Comparison of ENCODE assay signal across 8 mouse cellular contexts in the genomic region with DNA sequence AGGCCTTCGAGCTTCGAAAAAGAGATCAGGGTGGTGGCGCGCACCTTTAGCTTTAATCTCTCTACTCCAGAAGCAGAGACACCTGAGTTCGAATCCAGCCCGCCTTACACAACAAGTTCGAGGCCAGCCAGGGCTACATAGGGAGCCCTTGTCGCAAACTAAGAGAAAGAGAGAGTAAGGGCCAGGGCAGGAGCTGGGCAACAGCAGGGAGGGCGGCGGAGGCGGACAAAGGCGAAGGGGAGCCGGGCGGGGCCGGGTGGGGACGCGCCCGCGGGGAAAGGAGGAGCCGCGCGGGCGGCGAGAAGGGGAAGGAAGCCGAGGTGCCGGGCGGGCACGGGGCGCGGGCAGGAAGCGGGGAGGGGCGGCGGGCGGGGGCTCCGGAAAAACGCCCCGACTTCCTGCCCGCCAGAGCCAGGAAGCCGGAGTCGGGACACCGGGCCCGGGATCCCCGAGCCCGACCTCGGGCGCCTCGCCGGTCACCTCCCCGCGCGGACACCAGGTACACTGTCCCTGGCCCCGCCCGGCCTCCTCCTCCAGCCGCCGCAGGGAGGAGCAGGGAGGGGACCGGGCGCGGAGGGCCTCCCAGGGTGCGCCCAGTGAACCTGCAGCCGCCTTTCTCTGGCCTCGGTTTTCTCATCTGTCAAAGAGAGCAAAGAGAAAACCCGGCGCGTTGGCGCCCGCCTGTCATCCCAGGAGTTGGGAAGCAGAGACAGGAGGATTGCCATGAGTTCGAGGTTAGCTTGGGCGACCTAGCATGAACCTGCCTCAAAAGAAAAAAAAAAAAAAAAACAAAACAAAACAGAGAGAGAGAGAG. TPM values are rescaled to one million over a fixed set of nuclear protein-coding genes. Genes with fewer than 3 reads are reported as not detected.
DNase-seq lines count a peak whose midpoint lies in the region; ATAC-seq and TF ChIP-seq lines count a peak whose summit lies in the region.

A gene (plus strand): TSS at position 283 of the 814 bp plus-strand sequence.

- peak in 1 of 2 experiments; percentile 55; a peak in 3 of 4 replicates for TF ChIP-seq POLR2A in MEL (IDR thresholded peaks at IDR 0.05; ENCODE audit: control insufficient read depth in 1 of 2, insufficient read depth in 1 of 2, low read depth in 1 of 2, low read length in 2 of 2, poor library complexity in 1 of 2)

- peaks cover 28% of the 10 kb centered on the region for H3K79me2 ChIP-seq in MEL (ENCODE audit: control insufficient read depth, insufficient read depth, low read length, poor library complexity)

- H3K4me2 ChIP-seq in forebrain, embryonic 13.5 days = peak within 1 kb of the TSS; percentile 75

- TF ChIP-seq RAD21 in MEL (IDR thresholded peaks at IDR 0.05; ENCODE audit: low read depth, low read length) = no peak

- H3K9me3 ChIP-seq in MEL (replicated peaks; ENCODE audit: insufficient read depth, low read length) = no peaks in the 10 kb centered on the region
- no peaks in the 10 kb centered on the region for H3K9me3 ChIP-seq in forebrain, embryonic 13.5 days (replicated peaks)

- peak within 1 kb of the TSS; percentile 99 for H3K27ac ChIP-seq in MEL (ENCODE audit: control insufficient read depth, low read depth, low read length)
- peak within 1 kb of the TSS; percentile 54 for H3K27ac ChIP-seq in forebrain, embryonic 13.5 days

- no peaks in the 10 kb centered on the region for H3K27me3 ChIP-seq in MEL (ENCODE audit: control insufficient read depth in 1 of 2, insufficient read depth in 2 of 2, low read length in 2 of 2)
- H3K27me3 ChIP-seq in forebrain, embryonic 13.5 days = no peaks in the 10 kb centered on the region

- peaks cover 0 to 37% of the 10 kb centered on the region in 2 experiments; a peak in 2 of 4 replicates for H3K4me1 ChIP-seq in MEL (ENCODE audit: control insufficient read depth in 1 of 2, insufficient read depth in 2 of 2, low read length in 2 of 2)
- peaks cover 38% of the 10 kb centered on the region for H3K4me1 ChIP-seq in forebrain, embryonic 13.5 days

- TF ChIP-seq CTCF in MEL (IDR thresholded peaks at IDR 0.05 in 2 of 3, conservative IDR thresholded peaks at IDR 0.05 in 1 of 3; ENCODE audit: control insufficient read depth in 1 of 3, insufficient read depth in 1 of 3, low read depth in 2 of 3, low read length in 3 of 3, poor library complexity in 1 of 3, severe bottlenecking in 1 of 3) = no peak

- TF ChIP-seq EP300 in MEL (IDR thresholded peaks at IDR 0.05; ENCODE audit: low read depth in 1 of 2, low read length in 2 of 2) = 0 out of 4 replicates have a peak, but pooled peaks of 1 of the 2 experiments have one; percentile 2

- peaks cover 0 to 23% of the 10 kb centered on the region in 2 experiments; a peak in 3 of 4 replicates for H3K36me3 ChIP-seq in MEL (ENCODE audit: control insufficient read depth in 1 of 2, insufficient read depth in 2 of 2, low read length in 2 of 2)
- H3K36me3 ChIP-seq in forebrain, embryonic 13.5 days (ENCODE audit: poor library complexity, severe bottlenecking) = peaks cover 6% of the 10 kb centered on the region

- peak within 1 kb of the TSS; percentile 97 for H3K9ac ChIP-seq in MEL (ENCODE audit: control insufficient read depth, low read depth, low read length, poor library complexity, severe bottlenecking)
- H3K9ac ChIP-seq in forebrain, embryonic 13.5 days = peak within 1 kb of the TSS; percentile 79

- DNase-seq in MEL (ENCODE audit: low read depth, low spot score) = peak; percentile 76
- peak; percentile 69 for DNase-seq in c-Kit-negative CD71-positive TER-119-positive erythroid progenitor cells, embryonic 14.5 days (ENCODE audit: low read depth, low spot score)
- DNase-seq in heart, postnatal 4 days = peak; percentile 74
- DNase-seq in layer of hippocampus, postnatal 14 days (ENCODE audit: low spot score in 2 of 2) = no peak
- peak; percentile 80 for DNase-seq in lung, postnatal 14 days
- DNase-seq in ovary, postnatal 36 days (ENCODE audit: low spot score) = peak; percentile 70
- DNase-seq in urinary bladder, postnatal 14 days (ENCODE audit: low spot score) = peak; percentile 65

- ATAC-seq in forebrain, embryonic 13.5 days = no peak

- WGBS in forebrain, embryonic 13.5 days = 11% methylated on average over 38 of the region's 68 CpGs

- peak within 1 kb of the TSS; percentile 72 to 92 for H3K4me3 ChIP-seq in MEL (ENCODE audit: control insufficient read depth in 1 of 2, insufficient read depth in 1 of 2, low read depth in 2 of 2, low read length in 2 of 2)
- peak within 1 kb of the TSS; percentile 66 for H3K4me3 ChIP-seq in forebrain, embryonic 13.5 days

TF ChIP-seq in MEL, 35 proteins besides CTCF, POLR2A, EP300 and RAD21:
- TF ChIP-seq SMC3 (IDR thresholded peaks at IDR 0.05; ENCODE audit: low read depth, low read length) (no peak), NELFE (IDR thresholded peaks at IDR 0.05; ENCODE audit: low read depth, low read length) (peak; percentile 61), SIN3A (IDR thresholded peaks at IDR 0.05; ENCODE audit: low read length) (no peak; the same call in 1 of the 2 replicates), GATA1 (IDR thresholded peaks at IDR 0.05; ENCODE audit: low read depth, low read length) (no peak), MAZ (IDR thresholded peaks at IDR 0.05; ENCODE audit: low read depth, low read length) (peak; percentile 95), NRF1 (IDR thresholded peaks at IDR 0.05; ENCODE audit: insufficient read depth, low read depth, low read length, poor library complexity, severe bottlenecking) (no peak), JUND (IDR thresholded peaks at IDR 0.05; ENCODE audit: low read depth, low read length) (no peak), MXI1 (IDR thresholded peaks at IDR 0.05; ENCODE audit: low read depth, low read length) (peak; percentile 62; the same call in 1 of the 2 replicates), CHD2 (IDR thresholded peaks at IDR 0.05; ENCODE audit: low read length) (no peak), ETS1 (IDR thresholded peaks at IDR 0.05; ENCODE audit: low read depth, low read length) (peak; percentile 22; the same call in 1 of the 2 replicates), RCOR1 (IDR thresholded peaks at IDR 0.05; ENCODE audit: low read depth, low read length) (no peak), HCFC1 (IDR thresholded peaks at IDR 0.05; ENCODE audit: low read depth, low read length) (peak; percentile 71), ZNF384 (IDR thresholded peaks at IDR 0.05; ENCODE audit: low read depth, low read length) (peak; percentile 69; the same call in 1 of the 2 replicates), ELF1 (IDR thresholded peaks at IDR 0.05; ENCODE audit: low read depth, low read length) (0 out of 2 replicates have a peak, but pooled peaks have one; percentile 33), MEF2A (IDR thresholded peaks at IDR 0.05; ENCODE audit: extremely low read depth, insufficient replicate concordance, low read depth, low read length, poor library complexity, severe bottlenecking) (no peak), BHLHE40 (IDR thresholded peaks at IDR 0.05; ENCODE audit: borderline replicate concordance, low read depth, low read length) (no peak), GABPA (IDR thresholded peaks at IDR 0.05; ENCODE audit: low read depth, low read length) (0 out of 2 replicates have a peak, but pooled peaks have one; percentile 12), E2F4 (IDR thresholded peaks at IDR 0.05; ENCODE audit: borderline replicate concordance, low read depth, low read length) (no peak), MYC (IDR thresholded peaks at IDR 0.05; ENCODE audit: low read depth, low read length) (no peak), MYB (IDR thresholded peaks at IDR 0.05; ENCODE audit: low read depth, low read length) (no peak), ZKSCAN1 (IDR thresholded peaks at IDR 0.05; ENCODE audit: low read depth, low read length) (no peak), MAFK (IDR thresholded peaks at IDR 0.05; ENCODE audit: borderline replicate concordance, low read depth, low read length) (no peak), KAT2A (conservative IDR thresholded peaks at IDR 0.05; ENCODE audit: low read depth, low read length) (no peak), TCF12 (IDR thresholded peaks at IDR 0.05; ENCODE audit: low read depth, low read length) (peak; percentile 47), UBTF (IDR thresholded peaks at IDR 0.05; ENCODE audit: borderline replicate concordance, insufficient read depth, low read depth, low read length) (no peak), CHD1 (IDR thresholded peaks at IDR 0.05; ENCODE audit: low read depth, low read length) (peak; percentile 52; the same call in 1 of the 2 replicates), POLR2AphosphoS5 (IDR thresholded peaks at IDR 0.05; ENCODE audit: borderline replicate concordance, low read depth, low read length) (no peak), POLR2AphosphoS2 (IDR thresholded peaks at IDR 0.05; ENCODE audit: low read length) (0 out of 2 replicates have a peak, but pooled peaks have one; percentile 22), USF2 (IDR thresholded peaks at IDR 0.05; ENCODE audit: borderline replicate concordance in 1 of 2, insufficient read depth in 1 of 2, low read depth in 1 of 2, low read length in 2 of 2) (no peak), TAL1 (IDR thresholded peaks at IDR 0.05; ENCODE audit: low read length) (no peak; the same call in 1 of the 2 replicates), USF1 (IDR thresholded peaks at IDR 0.05; ENCODE audit: low read depth, low read length) (no peak), ZMIZ1 (IDR thresholded peaks at IDR 0.05; ENCODE audit: low read depth, low read length) (no peak), TBP (IDR thresholded peaks at IDR 0.05; ENCODE audit: low read depth, low read length) (no peak), ZC3H11A (IDR thresholded peaks at IDR 0.05; ENCODE audit: low read depth, low read length) (no peak), MAX (IDR thresholded peaks at IDR 0.05; ENCODE audit: low read length) (no peak; the same call in 1 of the 2 replicates)

RNA-seq across cellular contexts. Expression of the gene that starts here (rescaled TPM):
- total RNA-seq in MEL (2012; rRNA removed) = 43.7 and 53.3 TPM in 2 replicates
- 100 to 1,000 TPM in 1 of 2 experiments, not detected in 1; 163 TPM for polyA plus RNA-seq in MEL (2012; ENCODE audit: insufficient read depth in 1 of 2, insufficient read length in 2 of 2, low read depth in 1 of 2, low replicate concordance in 2 of 2, missing spikeins in 1 of 2)
- polyA plus RNA-seq in forebrain, embryonic 13.5 days (2015; fragmentation: Nextera tagmentation; extraction: Ambion mirVana) = 54.2 and 54.9 TPM in 2 replicates
- 10 to 100 TPM; 87.0 to 88.2 TPM for total RNA-seq in heart, postnatal 4 days (2021)
- total RNA-seq in layer of hippocampus, postnatal 14 days (2021) = 10 to 100 TPM; 78.2 to 82.2 TPM

Comparison
In these comparisons a context has a peak if more than half of its experiments do, and no peak if none do; other contexts are left out.
1. DNase-seq: peak in MEL (single experiment), c-Kit-negative CD71-positive TER-119-positive erythroid progenitor cells, embryonic 14.5 days (single experiment), heart, postnatal 4 days (single experiment), lung, postnatal 14 days (single experiment), ovary, postnatal 36 days (single experiment) and urinary bladder, postnatal 14 days (single experiment); none in layer of hippocampus, postnatal 14 days (0 of 2).